ENCODE assay signal across 1 mouse cellular context in the genomic region with DNA sequence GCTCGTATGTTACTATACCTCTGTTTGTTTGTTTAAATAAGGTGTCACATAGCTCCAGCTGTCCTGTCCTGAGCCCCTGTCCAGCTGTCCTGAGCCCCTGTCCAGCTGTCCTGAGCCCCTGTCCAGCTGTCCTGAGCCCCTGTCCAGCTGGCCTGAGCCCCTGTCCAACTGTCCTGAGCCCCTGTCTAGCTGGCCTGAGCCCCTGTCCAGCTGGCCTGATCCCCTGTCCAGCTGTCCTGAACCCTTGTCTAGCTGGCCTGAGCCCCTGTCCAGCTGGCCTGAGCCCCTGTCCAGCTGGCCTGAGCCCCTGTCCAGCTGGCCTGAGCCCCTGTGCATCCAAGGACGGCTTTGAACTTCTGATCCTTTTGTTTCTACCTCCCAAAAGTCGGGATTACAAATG. TPM values are rescaled to one million over a fixed set of nuclear protein-coding genes. Genes with fewer than 3 reads are reported as not detected.
"Had no signal": no experiment of that assay in that cellular context is flagged by ENCODE, and none has a peak within 500 bp of the region (broad histone marks: within the 10 kb centered on the region; RNA-seq: fewer than 3 reads in every experiment).

No protein-coding gene starts in this region.

RNA-seq across cellular contexts. Expression of gene Gli1, which starts 32.6 kb away (rescaled TPM):
- polyA plus RNA-seq: erythroblast, embryonic 14.5 days had no signal
